Mouse (Mus musculus): ENCODE measurements at regions not wholly inside any gene's neighbourhood (a gene's known extent, or its start where the extent isn't known, plus 50 kb on each side); places are given as distances from the start of the nearest gene placed in this dataset.

DNA sequence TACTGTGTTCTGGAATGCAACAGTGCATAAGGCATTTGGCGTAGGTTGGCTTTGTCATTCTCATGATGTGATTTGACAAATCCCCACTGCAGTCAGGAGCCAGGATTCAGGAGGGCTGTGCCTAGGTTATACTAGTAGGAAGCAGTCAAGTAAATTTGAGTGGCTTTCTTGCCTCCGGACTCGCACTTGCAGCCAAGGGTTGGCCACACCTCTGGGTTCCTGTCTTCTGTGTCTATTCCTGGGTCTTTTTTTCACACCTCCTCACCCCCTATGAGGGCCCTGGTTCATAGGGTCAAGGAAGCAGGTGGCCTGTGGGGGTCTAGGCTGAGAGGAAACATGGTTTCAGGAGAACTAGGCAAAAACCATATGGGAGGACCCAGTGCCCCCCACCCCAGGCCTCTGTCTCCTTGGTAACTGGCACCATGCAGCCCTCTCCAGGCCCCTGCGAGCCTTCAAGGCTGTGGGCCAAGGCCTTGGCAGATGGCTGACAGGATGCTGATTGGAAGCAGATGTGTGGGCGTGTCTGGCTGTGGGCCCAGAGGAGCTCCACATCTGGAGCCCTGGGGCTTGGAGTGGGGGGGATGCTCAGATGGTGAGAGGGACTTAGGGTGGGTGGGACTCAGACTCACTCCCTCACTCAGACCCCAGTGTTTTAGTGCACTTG lies 195.7 kb downstream of the Rgs3 start:
- H3K9me3 ChIP-seq (ENCODE audit: control insufficient read depth, low read length), result no peaks in the 10 kb centered on the region
- no peak overlapping the region for H3K4me3 ChIP-seq (ENCODE audit: control insufficient read depth in 1 of 2, insufficient read depth in 1 of 2, low read depth in 1 of 2, low read length in 2 of 2)
- no peak overlapping the region for H3K9ac ChIP-seq (ENCODE audit: low read length)
- no peak overlapping the region for H3K4me2 ChIP-seq (ENCODE audit: low read length)
- peak overlapping the region; percentile 36 to 41 for H3K27ac ChIP-seq (replicated peaks in 1 of 2; ENCODE audit: control insufficient read depth in 1 of 2, insufficient read depth in 1 of 2, low read depth in 2 of 2, low read length in 2 of 2)
- H3K27me3 ChIP-seq (ENCODE audit: control insufficient read depth, insufficient read depth, low read length), result peaks cover 3% of the 10 kb centered on the region; the same call in 1 of the 2 replicates
- WGBS, result 31% methylated on average over 5 of the region's 5 CpGs
- peak; percentile 83 for ATAC-seq (ENCODE audit: insufficient number of reproducible peaks, insufficient read depth, low FRiP score, low read depth)
- no peaks in the 10 kb centered on the region for H3K36me3 ChIP-seq (ENCODE audit: control insufficient read depth, insufficient read depth, low read length)
- H3K4me1 ChIP-seq (ENCODE audit: control insufficient read depth in 2 of 2, insufficient read depth in 2 of 2, low read length in 2 of 2), result peaks cover 36 to 38% of the 10 kb centered on the region in 2 experiments

DNA sequence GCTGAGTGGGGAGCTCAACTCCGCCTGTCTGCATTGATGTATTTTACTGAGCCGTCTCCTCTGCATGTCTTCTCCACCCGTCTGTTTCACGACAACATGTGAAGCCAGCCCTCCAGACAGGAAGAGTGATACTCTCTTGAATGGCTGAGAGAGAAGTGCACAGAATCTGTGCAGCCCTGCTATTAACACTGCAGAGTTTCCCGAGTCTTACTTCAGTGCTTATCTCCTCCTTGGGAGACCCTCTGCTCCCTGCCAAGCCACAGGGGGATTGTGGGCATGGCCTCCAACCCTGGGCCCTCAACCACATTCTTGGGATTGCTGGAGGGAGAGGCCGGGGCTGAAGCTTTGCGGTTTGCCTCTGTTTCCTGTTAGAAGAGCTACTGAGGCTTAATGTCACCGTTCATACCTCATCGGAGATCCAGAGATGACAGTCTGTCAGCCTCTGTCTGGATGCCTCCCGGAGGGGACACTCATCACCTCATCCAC lies 197.1 kb downstream of the Rgs3 start:
- WGBS, result 13% methylated on average over 10 of the region's 10 CpGs
- peak overlapping the region; percentile 18 to 41; a peak in 3 of 4 replicates for H3K27ac ChIP-seq (replicated peaks in 1 of 2; ENCODE audit: control insufficient read depth in 1 of 2, insufficient read depth in 1 of 2, low read depth in 2 of 2, low read length in 2 of 2)
- no peak overlapping the region for H3K4me3 ChIP-seq (ENCODE audit: control insufficient read depth in 1 of 2, insufficient read depth in 1 of 2, low read depth in 1 of 2, low read length in 2 of 2)
- H3K4me2 ChIP-seq (ENCODE audit: low read length), result no peak overlapping the region
- peaks cover 47 to 50% of the 10 kb centered on the region in 2 experiments for H3K4me1 ChIP-seq (ENCODE audit: control insufficient read depth in 2 of 2, insufficient read depth in 2 of 2, low read length in 2 of 2)
- peaks cover 3% of the 10 kb centered on the region; the same call in 1 of the 2 replicates for H3K27me3 ChIP-seq (ENCODE audit: control insufficient read depth, insufficient read depth, low read length)
- no peaks in the 10 kb centered on the region for H3K36me3 ChIP-seq (ENCODE audit: control insufficient read depth, insufficient read depth, low read length)
- no peak overlapping the region for H3K9ac ChIP-seq (ENCODE audit: low read length)
- ATAC-seq (ENCODE audit: insufficient number of reproducible peaks, insufficient read depth, low FRiP score, low read depth), result no peak
- no peaks in the 10 kb centered on the region for H3K9me3 ChIP-seq (ENCODE audit: control insufficient read depth, low read length)

DNA sequence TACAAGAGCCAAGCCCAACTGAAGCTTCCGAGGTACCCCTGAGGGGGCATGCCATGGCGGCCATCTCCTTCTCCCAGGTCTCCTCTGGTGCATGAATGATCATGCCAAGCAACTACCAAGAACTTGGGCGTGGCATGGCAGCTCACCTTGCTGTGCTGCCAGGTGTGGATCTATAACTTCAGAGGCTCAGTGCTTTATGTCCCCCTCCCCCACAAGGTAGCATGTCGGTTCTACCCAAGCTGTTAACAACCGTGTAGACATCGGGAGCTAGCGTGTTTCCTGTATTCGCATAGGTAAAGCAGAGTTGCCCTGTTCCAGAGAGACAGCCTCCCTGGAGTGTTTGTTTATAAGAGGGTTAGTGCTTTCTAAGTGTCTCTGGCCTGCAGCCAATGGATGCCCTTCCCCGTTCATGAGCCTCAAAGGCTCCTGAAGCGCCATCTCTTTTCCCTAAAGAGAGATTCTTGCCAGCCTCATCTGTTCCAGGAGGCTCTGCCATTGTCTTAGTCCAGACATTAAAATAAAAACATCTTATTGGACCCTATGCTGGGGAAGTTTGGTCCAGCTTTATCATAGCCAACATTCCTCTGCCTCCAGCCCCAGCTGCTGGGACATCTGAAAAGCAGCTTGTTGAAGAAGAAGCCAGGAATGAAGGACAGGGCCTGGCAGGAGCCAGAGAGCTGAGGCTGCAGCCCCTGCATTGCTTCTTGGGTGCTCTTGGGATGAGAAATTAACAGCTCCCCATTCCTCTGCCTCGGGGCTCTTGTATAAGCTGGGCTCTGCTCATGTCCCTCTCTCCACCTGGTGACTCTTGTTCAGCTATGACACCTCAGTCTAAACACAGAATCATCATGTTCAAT lies 201.3 kb downstream of the Rgs3 start:
- Histone ChIP-seq H3K4me1 (ENCODE audit: control insufficient read depth in 2 of 2, insufficient read depth in 2 of 2, low read length in 2 of 2) (peaks cover 32% of the 10 kb centered on the region in 2 experiments), H3K4me2 (ENCODE audit: low read length) (peak overlapping the region; percentile 35), H3K9me3 (ENCODE audit: control insufficient read depth, low read length) (no peaks in the 10 kb centered on the region), H3K9ac (ENCODE audit: low read length) (no peak overlapping the region), H3K36me3 (ENCODE audit: control insufficient read depth, insufficient read depth, low read length) (no peaks in the 10 kb centered on the region), H3K27ac (replicated peaks in 1 of 2; ENCODE audit: control insufficient read depth in 1 of 2, insufficient read depth in 1 of 2, low read depth in 2 of 2, low read length in 2 of 2) (0 out of 4 replicates have a peak overlapping the region, but pooled peaks of 1 of the 2 experiments have one; percentile 50), H3K4me3 (ENCODE audit: control insufficient read depth in 1 of 2, insufficient read depth in 1 of 2, low read depth in 1 of 2, low read length in 2 of 2) (no peak overlapping the region), H3K27me3 (ENCODE audit: control insufficient read depth, insufficient read depth, low read length) (peaks cover 3% of the 10 kb centered on the region; the same call in 1 of the 2 replicates)
- WGBS, result 45% methylated on average over 11 of the region's 11 CpGs
- no peak for ATAC-seq (ENCODE audit: insufficient number of reproducible peaks, insufficient read depth, low FRiP score, low read depth)

DNA sequence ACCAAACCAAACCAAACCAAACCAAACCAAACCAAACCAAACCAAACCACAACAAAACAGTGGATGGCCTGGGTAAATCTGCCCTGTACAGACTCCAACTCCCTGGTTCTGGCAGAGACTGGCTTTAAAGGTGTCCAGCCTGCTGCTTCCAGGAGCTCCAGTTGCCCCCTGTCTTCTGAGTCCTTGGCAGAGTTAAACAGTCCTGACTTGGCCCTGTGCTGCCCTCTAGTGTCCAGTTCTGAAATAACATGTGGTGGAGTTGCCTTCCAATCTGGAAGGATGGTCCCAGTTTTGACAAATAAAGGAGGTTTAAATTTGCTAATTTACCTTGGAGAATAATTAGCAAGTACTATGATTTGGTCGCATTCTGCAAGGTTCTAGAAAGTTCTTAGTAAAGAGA lies 202.0 kb downstream of the Rgs3 start:
- WGBS, result 3% methylated on average over 1 of the region's 1 CpGs
- peaks cover 25 to 26% of the 10 kb centered on the region in 2 experiments for H3K4me1 ChIP-seq (ENCODE audit: control insufficient read depth in 2 of 2, insufficient read depth in 2 of 2, low read length in 2 of 2)
- H3K27ac ChIP-seq (replicated peaks in 1 of 2; ENCODE audit: control insufficient read depth in 1 of 2, insufficient read depth in 1 of 2, low read depth in 2 of 2, low read length in 2 of 2), result 0 out of 4 replicates have a peak overlapping the region, but pooled peaks of 1 of the 2 experiments have one; percentile 50
- peaks cover 3% of the 10 kb centered on the region; the same call in 1 of the 2 replicates for H3K27me3 ChIP-seq (ENCODE audit: control insufficient read depth, insufficient read depth, low read length)
- no peak for ATAC-seq (ENCODE audit: insufficient number of reproducible peaks, insufficient read depth, low FRiP score, low read depth)
- no peak overlapping the region for H3K4me2 ChIP-seq (ENCODE audit: low read length)
- no peak overlapping the region for H3K9ac ChIP-seq (ENCODE audit: low read length)
- no peaks in the 10 kb centered on the region for H3K36me3 ChIP-seq (ENCODE audit: control insufficient read depth, insufficient read depth, low read length)
- no peaks in the 10 kb centered on the region for H3K9me3 ChIP-seq (ENCODE audit: control insufficient read depth, low read length)
- H3K4me3 ChIP-seq (ENCODE audit: control insufficient read depth in 1 of 2, insufficient read depth in 1 of 2, low read depth in 1 of 2, low read length in 2 of 2), result no peak overlapping the region

GRCm38 (mm10) chr4:62763990-62764389 lies 201.4 kb upstream of the Zfp618 start:
- H3K4me2 ChIP-seq (ENCODE audit: low read length), result no peak overlapping the region
- no peak overlapping the region for H3K4me3 ChIP-seq (ENCODE audit: control insufficient read depth in 1 of 2, insufficient read depth in 1 of 2, low read depth in 1 of 2, low read length in 2 of 2)
- no peaks in the 10 kb centered on the region for H3K9me3 ChIP-seq (ENCODE audit: control insufficient read depth, low read length)
- peaks cover 3% of the 10 kb centered on the region; the same call in 1 of the 2 replicates for H3K27me3 ChIP-seq (ENCODE audit: control insufficient read depth, insufficient read depth, low read length)
- H3K4me1 ChIP-seq (ENCODE audit: control insufficient read depth in 2 of 2, insufficient read depth in 2 of 2, low read length in 2 of 2), result peaks cover 11 to 12% of the 10 kb centered on the region in 2 experiments
- no peak overlapping the region for H3K27ac ChIP-seq (replicated peaks in 1 of 2; ENCODE audit: control insufficient read depth in 1 of 2, insufficient read depth in 1 of 2, low read depth in 2 of 2, low read length in 2 of 2)
- H3K36me3 ChIP-seq (ENCODE audit: control insufficient read depth, insufficient read depth, low read length), result no peaks in the 10 kb centered on the region
- 9% methylated on average over 5 of the region's 5 CpGs for WGBS
- H3K9ac ChIP-seq (ENCODE audit: low read length), result no peak overlapping the region
- peak; percentile 84 for ATAC-seq (ENCODE audit: insufficient number of reproducible peaks, insufficient read depth, low FRiP score, low read depth)

DNA sequence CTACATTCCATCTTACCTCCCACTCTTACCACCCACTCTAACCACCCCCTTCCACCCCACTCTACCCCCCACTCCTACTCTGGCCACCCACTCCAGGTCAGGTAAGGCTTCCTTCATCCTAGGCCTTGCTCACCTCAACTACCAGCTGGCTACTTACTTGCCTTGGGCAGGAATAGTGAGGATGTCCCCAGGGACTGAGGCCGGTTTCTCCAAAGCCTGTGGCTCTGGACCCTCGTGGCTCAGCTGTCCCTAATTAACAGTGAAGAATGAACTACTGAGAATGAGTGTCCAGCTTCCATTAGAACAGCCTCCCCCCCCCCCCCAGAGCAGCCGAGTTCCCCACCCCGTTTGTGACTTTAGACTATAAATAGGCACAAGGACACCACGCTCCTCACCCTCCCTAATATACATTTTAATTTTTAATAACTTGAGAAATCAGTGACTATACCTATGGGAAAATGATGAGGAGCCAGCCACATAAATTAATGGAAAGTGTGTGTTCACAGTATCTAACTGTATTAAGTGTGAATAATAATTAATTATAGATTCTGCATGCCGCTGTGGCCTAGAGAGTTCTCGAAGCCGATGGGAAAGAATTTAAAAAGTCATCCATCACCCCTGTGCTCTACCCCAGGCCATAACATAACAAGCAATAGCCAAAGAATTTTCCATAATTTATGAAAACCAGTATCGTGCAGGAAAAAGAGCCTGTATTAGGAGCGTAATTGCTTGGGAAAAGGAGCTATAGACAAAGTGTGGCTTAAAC lies 195.7 kb upstream of the Zfp618 start:
- 64% methylated on average over 10 of the region's 10 CpGs for WGBS
- ATAC-seq (ENCODE audit: insufficient number of reproducible peaks, insufficient read depth, low FRiP score, low read depth), result no peak

GRCm38 (mm10) chr4:62775005-62775609 lies 190.3 kb upstream of the Zfp618 start:
- WGBS, result 76% methylated on average over 10 of the region's 10 CpGs

More for the DNA sequence above, 195.7 kb upstream of the Zfp618 start:
- no peaks in the 10 kb centered on the region for H3K9me3 ChIP-seq (ENCODE audit: control insufficient read depth, low read length)
- H3K9ac ChIP-seq (ENCODE audit: low read length), result no peak overlapping the region
- no peaks in the 10 kb centered on the region for H3K36me3 ChIP-seq (ENCODE audit: control insufficient read depth, insufficient read depth, low read length)
- no peaks in the 10 kb centered on the region; a peak in 1 of 4 replicates for H3K4me1 ChIP-seq (ENCODE audit: control insufficient read depth in 2 of 2, insufficient read depth in 2 of 2, low read length in 2 of 2)
- no peak overlapping the region for H3K4me2 ChIP-seq (ENCODE audit: low read length)
- no peak overlapping the region for H3K4me3 ChIP-seq (ENCODE audit: control insufficient read depth in 1 of 2, insufficient read depth in 1 of 2, low read depth in 1 of 2, low read length in 2 of 2)
- no peak overlapping the region for H3K27ac ChIP-seq (replicated peaks in 1 of 2; ENCODE audit: control insufficient read depth in 1 of 2, insufficient read depth in 1 of 2, low read depth in 2 of 2, low read length in 2 of 2)
- H3K27me3 ChIP-seq (ENCODE audit: control insufficient read depth, insufficient read depth, low read length), result peaks cover 4% of the 10 kb centered on the region; the same call in 1 of the 2 replicates

More at GRCm38 (mm10) chr4:62775005-62775609, 190.3 kb upstream of the Zfp618 start:
- H3K27ac ChIP-seq (replicated peaks in 1 of 2; ENCODE audit: control insufficient read depth in 1 of 2, insufficient read depth in 1 of 2, low read depth in 2 of 2, low read length in 2 of 2), result no peak overlapping the region
- H3K4me3 ChIP-seq (ENCODE audit: control insufficient read depth in 1 of 2, insufficient read depth in 1 of 2, low read depth in 1 of 2, low read length in 2 of 2), result no peak overlapping the region
- ATAC-seq (ENCODE audit: insufficient number of reproducible peaks, insufficient read depth, low FRiP score, low read depth), result no peak
- H3K9me3 ChIP-seq (ENCODE audit: control insufficient read depth, low read length), result no peaks in the 10 kb centered on the region
- H3K36me3 ChIP-seq (ENCODE audit: control insufficient read depth, insufficient read depth, low read length), result no peaks in the 10 kb centered on the region
- peaks cover 7% of the 10 kb centered on the region; the same call in 1 of the 2 replicates for H3K27me3 ChIP-seq (ENCODE audit: control insufficient read depth, insufficient read depth, low read length)
- H3K4me2 ChIP-seq (ENCODE audit: low read length), result no peak overlapping the region
- H3K4me1 ChIP-seq (ENCODE audit: control insufficient read depth in 2 of 2, insufficient read depth in 2 of 2, low read length in 2 of 2), result no peaks in the 10 kb centered on the region
- no peak overlapping the region for H3K9ac ChIP-seq (ENCODE audit: low read length)

All from heart, embryonic 14.5 days (tissue).